Mouse (Mus musculus): ENCODE data around the gene Prm3.

Gene Prm3

DNA sequence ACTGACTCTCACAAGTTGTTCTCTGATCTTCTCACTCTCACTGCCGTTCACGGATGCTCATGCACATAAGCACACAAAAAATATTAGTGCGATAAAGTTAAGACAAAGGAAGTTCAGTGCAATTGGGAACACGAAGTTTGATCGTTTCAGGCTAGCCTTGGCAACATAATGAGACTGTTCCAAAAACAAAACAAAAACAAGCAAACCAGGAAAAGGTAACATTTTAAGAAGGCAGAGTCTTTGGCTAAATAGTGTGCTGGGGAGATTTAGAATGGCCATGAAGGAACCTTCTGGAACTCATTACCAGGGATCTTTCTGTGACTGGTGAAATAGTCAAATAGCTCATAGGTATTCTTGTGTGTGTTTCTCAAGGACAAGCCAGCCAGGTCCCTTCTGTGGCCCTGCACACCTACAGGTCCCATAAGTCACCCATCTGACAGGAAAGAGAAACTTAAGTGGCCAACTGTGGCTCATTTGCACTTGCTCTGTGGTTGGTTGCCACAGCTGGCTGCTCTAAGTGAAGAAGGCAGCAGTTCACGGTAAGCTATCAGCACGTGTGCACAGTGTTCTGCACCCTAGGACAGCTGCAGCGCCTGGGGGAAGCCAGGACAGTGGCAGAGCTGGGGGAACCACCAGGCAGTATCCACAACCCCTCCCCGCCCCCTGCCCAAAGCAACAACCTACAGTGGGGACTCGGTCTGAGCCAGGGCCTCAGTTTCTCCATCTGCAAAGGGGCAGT, 15.2 kb upstream of the Prm3 start, which contains the start of gene Prm1:
TSS of gene Prm1 (minus strand) at position 51 of the 739 bp plus-strand sequence.
- in situ Hi-C loops (cut with MboI, MseI) = loop anchor here (5.0 to 25.0 kb wide), 2 partner anchors 379 to 519 kb away; no protein-coding TSS in a partner anchor

DNA sequence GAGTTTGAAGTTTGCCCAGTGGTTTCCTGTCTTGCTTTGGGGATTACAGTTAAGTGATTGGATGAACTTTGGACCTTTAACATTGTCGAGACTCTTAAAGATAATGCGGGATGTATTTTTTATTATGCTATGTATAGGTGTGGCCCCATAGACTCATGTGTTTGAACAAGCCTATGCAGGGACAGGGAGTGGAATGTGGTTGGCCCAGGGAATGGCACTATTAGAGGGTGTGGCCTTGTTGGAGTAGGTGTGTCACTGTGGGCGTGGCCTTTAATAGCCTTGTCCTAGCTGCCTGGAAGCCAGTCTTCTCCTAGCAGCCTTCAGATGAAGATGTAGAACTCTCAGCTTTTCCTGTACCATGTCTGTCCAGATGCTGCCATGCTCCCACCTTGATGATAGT, 11.7 kb upstream of the Prm3 start:
- in situ Hi-C loops (cut with MboI, MseI) = loop anchor here in 1 of 2 experiments (25.0 kb wide), 1 partner anchor 515 kb away; no protein-coding TSS in a partner anchor

DNA sequence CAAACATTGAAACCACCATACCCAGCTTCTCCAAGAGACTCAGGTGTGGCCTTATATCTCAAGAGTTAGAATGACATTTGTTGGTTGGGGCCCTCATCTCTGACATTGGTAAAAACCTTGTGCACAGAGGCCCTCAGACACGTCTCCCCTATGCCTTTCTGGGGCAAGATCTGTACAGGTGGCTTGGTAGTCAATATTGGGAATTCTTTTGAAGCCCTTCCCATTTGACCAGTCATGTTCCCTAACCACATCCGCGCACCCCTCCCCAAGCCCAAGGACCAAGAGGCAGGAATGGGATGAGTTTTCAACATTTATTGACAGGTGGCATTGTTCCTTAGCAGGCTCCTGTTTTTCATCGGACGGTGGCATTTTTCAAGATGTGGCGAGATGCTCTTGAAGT, 5.3 kb upstream of the Prm3 start, which contains the start of gene Prm2:
TSS of gene Prm2 (minus strand) at position 101 of the 400 bp plus-strand sequence.
- in situ Hi-C loops (cut with MboI, MseI) = no loop called here

DNA sequence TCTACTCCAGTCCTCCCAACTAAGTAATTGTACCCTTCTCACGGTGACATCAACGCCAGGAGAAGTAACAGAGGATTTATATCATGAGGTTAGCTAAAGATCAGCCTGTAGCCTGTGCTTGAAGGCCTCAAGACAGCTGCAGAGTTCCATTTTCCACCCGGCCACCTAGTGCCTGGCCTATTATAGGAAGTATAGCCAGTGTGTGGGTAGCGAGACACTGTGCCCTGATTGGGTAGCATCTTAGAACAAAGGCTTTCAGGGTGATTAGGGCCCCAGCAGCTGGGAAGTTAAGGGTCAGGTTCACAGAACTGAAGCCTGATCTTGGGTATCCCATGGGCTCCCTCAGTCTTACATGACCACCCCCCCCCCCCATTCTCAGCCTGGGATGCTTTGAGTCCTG, 1.8 kb downstream of the Prm3 start:
- in situ Hi-C loops (cut with MboI, MseI) = loop anchor here in 1 of 2 experiments (5.0 kb wide), 2 partner anchors 58 to 217 kb away; no protein-coding TSS in a partner anchor

DNA sequence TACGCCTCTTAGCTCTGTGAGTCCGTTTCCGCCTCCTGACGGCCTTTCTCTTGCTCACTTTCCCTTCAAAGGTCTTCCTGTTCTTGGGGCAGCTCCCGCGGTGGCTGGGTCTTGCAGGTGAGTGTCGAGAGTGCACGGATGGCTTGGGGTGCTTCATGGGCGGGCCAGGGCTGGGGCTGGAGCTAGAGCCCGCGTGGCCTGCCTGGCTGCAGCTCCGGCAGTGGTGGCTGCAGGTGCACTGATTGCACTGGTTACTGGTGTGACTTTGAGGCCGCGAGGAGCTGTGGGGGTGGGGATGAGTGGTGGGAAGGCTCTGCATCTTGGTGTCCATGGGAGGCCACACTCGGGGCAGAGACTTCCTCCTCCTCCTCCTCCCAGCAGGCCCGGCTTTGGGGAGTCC, 2.4 kb downstream of the Prm3 start, which contains the start of gene Tnp2:
TSS of gene Tnp2 (minus strand) at position 390 of the 400 bp plus-strand sequence.
- in situ Hi-C loops (cut with MboI, MseI) = loop anchor here in 1 of 2 experiments (5.0 kb wide), 2 partner anchors 59 to 216 kb away; no protein-coding TSS in a partner anchor

DNA sequence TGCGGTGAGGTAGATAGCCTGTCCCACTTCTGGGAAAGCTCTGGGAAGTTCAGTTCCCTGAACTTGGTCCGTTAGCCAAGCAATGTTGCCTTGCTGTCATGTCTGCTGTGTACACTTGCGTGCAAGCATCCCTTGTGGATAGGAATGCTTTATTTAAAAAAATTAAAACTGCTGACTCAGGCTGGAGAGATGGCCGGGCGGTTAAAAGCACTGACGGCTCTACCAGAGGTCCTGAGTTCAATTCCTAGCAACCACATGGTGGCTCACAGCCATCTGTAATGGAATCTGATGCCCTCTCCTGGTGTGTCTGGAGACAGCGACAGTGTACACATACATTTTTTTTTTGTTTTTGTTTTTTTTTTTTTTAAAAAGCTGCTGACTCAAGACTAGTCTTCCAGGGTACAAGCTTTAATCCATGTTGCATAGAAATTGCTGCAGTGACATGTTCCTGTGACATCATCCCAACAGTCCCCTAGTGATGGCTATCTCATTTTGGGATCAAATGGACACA, 3.1 kb downstream of the Prm3 start:
- in situ Hi-C loops (cut with MboI, MseI) = loop anchor here in 1 of 2 experiments (5.0 kb wide), 2 partner anchors 60 to 215 kb away; no protein-coding TSS in a partner anchor

DNA sequence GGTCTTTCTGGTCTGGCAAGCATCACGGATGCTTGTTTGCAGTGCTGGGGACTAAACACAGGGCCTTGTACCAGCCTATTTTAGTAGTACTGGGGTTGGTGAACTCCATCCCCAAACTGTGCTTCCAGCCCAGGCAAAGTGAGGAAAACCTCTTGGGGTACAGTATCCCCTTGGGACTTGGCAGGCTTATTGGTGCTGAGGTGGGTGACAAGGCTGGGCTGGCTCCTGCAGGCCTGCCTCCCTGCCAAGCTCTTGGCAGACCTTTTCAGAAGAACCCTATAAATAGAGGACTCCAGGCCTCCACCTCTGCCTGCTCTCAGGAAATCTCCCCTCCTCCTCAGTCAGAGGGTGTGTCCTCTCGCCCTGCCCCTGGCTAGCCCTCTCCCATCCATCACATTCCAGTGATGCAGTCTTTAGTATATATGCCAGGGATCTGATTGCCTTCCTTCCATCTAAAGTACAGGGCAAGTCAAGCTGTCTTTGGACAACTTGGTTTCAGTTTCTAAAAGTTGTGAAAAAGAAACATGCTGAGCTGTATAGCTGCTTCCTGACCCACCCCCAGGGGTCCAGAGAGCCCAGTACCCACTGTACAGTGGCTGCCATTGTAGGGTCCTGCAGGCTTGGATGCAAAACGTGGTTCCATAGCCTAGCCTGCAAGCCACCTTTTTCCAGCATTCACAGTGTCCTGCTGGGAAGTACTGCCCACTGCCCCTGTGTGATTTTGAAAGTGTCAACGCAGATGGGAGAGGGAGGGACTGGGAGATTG, 3.7 kb downstream of the Prm3 start:
- in situ Hi-C loops (cut with MboI, MseI) = loop anchor here in 1 of 2 experiments (5.0 kb wide), 2 partner anchors 60 to 215 kb away; no protein-coding TSS in a partner anchor

DNA sequence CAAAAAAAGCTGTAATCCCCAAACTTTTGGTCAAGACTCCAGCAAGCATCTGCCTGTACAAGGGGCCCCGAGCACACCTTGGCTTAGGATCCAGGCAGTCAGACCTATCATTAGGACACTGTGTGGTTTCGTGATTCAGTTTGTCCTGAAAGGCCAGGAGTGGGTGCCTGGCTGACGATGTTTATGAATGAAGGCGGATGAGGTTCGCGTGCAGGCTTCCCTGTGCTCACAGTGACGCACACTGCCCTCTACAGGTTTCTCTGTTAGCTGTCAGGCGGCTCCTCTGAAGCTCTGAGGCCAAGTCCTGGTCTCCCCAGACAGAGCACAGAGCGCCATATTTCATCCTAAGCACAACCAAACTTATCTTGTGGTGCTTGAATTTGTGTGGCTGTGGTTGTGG, 4.4 kb downstream of the Prm3 start:
- in situ Hi-C loops (cut with MboI, MseI) = loop anchor here in 1 of 2 experiments (5.0 kb wide), 2 partner anchors 61 to 214 kb away; no protein-coding TSS in a partner anchor

DNA sequence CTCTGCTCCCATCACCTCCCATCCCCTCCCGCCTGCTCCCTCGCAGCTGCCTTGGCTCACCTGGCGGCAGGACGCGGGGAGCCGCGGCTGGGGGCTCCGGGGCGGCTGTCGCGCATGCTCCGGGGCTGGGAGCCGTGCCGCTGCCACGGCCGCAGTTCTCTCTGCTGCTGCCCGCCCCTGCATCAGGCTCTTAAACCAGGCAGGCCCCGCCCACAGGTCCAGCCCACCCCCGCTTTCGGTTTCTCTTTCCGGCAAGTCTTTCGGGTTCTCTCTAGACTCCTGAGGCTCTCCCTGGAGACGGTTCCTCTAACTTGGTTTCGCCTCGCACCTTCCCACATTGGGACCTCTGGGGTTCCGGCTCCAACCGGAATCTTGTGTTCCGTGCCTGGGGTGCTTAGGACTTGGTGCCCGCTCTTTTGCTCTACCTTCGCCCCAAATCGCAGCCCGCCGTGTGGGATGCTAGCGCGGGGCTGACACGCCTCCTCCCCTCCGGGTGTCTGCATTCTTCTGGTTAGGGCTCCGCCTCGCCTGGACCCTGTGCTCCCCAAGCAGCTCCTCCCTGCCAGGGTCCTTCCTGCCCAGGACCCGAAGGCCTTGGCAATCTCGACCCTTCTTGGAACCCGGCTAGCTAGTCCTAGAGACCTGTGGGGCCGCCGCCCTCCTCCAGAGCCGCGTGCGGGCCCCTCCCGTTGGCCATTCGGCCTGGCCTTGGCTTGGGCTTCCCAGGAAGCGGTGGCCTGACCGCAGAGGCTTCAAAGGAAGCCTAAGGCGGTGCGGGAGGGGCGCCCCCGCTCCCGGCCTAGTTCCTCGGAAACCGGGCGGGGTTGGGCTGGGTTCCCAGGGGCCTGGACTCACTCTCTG, 5.1 kb downstream of the Prm3 start, which contains the start of gene Socs1:
TSS of gene Socs1 (minus strand) at position 166 of the 861 bp plus-strand sequence.
- in situ Hi-C loops (cut with MboI, MseI) = loop anchor here in 1 of 2 experiments (5.0 kb wide), 2 partner anchors 62 to 213 kb away; no protein-coding TSS in a partner anchor

DNA sequence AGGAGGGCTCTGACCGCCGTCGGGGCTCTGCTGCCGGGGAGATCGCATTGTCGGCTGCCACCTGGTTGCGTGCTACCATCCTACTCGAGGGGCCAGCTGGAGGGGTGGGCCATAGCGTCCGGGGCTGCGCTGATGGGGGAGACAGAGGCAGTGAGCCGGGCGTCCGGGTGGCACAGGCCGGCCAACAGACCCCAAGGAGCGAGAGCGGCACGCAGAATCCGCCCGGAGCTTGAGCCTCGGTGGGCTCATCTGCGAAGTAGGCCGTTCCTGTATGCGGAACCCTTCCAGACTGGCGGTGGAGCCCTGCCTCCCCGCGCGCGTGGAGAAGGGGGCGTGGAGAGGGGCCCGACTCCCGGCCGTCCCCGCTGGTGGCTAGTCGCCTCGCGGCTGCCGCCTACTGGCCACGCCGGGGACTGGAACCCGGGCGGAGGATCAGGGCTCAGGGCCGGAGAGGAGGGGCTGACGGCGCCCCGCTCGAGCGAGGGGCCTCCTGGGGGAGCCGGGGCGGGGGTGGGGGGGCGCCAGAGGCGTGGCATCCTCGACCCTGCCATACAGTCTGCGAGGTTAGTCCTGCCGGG, 5.8 kb downstream of the Prm3 start:
- in situ Hi-C loops (cut with MboI, MseI) = loop anchor here in 1 of 2 experiments (5.0 kb wide), 4 partner anchors 38 to 213 kb away; no protein-coding TSS in a partner anchor

DNA sequence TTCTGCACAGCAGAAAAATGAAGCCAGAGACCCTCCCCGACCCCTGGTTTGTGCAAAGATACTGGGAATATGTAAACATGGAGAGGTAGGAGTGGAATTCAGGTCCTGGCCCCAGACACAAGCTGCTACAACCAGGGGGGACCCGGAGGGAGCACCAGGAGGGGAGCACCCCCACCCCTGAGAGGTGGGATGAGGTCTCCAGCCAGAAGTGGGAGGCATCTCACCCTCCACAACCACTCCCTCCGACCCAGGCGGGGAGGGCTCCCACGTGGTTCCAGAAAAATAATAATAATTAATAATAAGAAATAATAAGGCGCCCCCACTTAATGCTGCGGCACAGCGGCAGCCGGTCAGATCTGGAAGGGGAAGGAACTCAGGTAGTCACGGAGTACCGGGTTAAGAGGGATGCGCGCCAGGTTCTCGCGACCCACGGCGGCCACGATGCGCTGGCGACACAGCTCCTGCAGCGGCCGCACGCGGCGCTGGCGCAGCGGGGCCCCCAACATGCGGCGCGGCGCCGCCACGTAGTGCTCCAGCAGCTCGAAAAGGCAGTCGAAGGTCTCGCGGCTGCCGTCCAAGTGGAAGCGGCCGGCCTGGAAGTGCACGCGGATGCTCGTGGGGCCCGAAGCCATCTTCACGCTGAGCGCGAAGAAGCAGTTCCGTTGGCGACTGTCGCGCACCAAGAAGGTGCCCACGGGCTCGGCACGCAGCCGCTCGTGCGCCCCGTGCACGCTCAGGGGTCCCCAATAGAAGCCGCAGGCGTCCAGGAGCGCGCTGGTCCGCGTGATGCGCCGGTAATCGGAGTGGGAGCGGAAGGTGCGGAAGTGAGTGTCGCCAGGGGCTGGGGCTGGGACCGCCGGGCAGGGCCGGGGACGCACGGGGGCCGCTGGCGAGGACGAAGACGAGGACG, 6.6 kb downstream of the Prm3 start:
- in situ Hi-C loops (cut with MboI, MseI) = loop anchor here in 1 of 2 experiments (5.0 kb wide), 2 partner anchors 37 to 117 kb away; no protein-coding TSS in a partner anchor

DNA sequence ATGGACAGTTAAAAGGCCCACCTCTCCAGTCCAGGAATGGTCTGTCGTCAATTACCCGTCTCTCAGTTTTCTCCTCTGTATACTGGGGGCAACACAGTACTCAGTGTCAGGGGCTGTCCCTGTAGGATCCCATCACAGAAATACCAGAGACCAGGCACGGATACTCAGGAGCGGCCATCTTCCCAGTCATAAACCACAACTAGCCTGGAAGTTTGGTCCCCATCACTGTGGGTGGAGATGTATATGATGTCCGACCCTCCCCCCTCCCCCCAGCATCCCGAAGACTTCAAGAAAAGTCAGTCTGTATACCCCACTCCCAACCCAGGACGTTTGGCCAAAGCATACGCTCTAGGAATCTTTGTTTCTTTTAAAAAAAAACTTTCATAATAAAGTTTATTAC, 7.3 kb downstream of the Prm3 start:
- in situ Hi-C loops (cut with MboI, MseI) = loop anchor here in 1 of 2 experiments (5.0 kb wide), 2 partner anchors 36 to 116 kb away; no protein-coding TSS in a partner anchor

DNA sequence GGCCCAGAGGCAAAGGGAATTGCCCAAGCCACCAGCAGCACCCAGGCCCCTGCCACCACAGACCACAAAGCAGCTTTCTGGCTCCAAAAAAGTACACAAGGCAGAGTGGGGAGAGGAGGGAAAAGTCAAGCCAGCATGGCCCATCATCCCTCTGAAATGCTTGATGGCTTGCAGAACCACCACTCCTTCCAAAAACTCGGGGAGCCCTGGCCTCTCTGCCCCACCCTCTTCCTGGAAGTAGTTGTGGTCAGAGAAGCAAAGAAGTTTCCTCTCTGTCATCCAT, 7.6 kb downstream of the Prm3 start:
- in situ Hi-C loops (cut with MboI, MseI) = loop anchor here in 1 of 2 experiments (5.0 kb wide), 2 partner anchors 36 to 116 kb away; no protein-coding TSS in a partner anchor

DNA sequence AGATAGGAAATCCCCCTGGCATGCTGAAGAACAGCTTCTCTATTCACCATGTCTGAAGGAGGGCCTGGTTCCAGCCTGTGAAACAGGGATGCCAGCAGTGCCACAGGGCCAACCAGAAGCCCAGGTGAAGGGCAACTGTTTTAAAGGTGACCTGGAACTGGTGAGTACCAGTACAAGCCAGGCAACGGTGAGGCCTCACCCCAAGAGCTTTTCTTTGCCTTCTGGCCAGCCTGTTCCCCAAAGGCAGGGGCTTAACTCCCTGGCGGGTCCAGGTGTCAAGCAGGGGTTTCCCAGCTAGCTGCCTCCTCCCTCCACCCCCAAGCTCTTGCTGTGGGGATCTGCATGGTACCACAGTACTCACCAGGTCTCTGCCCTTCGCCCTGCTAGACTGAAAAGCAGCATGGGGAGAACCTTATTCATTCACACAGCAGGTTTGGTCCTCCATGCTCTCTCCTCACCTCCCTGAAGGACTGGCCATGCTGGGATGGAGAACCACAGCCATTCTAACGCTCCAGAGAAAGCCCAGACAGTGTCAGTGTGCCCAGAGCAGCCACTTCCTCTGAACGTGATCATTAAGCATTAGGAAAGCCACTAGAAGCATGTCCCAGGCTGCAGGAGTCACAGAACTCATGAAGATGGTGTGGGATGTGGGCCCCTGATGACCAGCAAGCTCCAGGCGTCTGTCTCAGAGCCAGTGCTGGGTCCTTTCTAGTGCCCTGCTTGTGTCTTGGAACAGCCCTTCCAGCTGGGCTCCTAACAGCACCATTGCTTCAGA, 8.2 kb downstream of the Prm3 start:
- in situ Hi-C loops (cut with MboI, MseI) = loop anchor here in 1 of 2 experiments (5.0 kb wide), 2 partner anchors 35 to 115 kb away; no protein-coding TSS in a partner anchor

DNA sequence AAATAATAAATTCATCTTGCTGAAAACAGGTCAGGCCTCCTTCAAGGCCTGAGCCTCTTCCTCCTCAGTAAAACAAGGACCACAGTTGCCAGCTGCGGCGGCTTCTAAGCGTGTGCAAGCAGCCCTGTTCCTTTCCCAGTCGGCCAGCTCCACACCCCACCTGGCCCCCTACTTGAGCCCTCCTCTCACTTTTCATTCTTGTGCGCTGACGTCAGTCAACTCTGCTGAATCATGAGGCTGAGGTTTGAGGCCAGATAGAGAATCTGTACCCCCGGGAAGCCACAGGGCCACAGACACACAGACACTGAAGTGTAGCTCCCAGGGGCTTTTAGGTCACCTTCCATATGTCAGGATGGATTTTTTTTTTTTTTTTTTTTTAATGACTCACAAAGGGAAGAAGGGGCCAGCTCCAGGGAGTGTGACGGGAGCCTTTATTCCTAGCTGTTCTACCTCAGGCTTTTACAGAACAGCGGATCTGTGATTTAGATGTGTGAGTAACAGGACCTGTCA, 8.8 kb downstream of the Prm3 start:
- in situ Hi-C loops (cut with MboI, MseI) = loop anchor here in 1 of 2 experiments (5.0 kb wide), 2 partner anchors 35 to 115 kb away; no protein-coding TSS in a partner anchor

DNA sequence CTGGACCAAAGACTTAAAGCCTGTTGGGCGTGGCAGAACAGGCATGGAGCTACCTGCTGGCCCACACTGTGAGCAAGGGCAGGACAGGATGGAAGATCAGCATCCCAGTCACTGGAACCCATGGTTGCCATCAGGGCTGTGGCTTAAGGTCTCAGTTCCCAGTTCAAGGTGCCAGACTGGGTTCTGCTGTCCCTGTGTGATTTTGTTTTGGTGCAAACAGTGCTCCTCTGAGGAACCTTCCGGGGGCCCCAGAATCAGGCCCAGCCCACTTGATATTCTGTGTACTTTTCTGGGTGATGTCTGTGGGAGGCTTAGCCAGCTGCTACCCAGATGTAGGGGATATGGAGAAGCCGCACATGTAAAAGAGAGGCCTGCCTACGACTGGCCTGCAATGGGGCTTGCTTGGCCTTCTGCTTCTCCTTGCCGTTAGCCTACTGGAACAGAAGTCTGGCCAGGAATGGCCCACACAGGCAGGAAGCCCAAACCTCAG, 10.0 kb downstream of the Prm3 start:
- in situ Hi-C loops (cut with MboI, MseI) = loop anchor here in 1 of 2 experiments (5.0 kb wide), 2 partner anchors 33 to 113 kb away; no protein-coding TSS in a partner anchor

DNA sequence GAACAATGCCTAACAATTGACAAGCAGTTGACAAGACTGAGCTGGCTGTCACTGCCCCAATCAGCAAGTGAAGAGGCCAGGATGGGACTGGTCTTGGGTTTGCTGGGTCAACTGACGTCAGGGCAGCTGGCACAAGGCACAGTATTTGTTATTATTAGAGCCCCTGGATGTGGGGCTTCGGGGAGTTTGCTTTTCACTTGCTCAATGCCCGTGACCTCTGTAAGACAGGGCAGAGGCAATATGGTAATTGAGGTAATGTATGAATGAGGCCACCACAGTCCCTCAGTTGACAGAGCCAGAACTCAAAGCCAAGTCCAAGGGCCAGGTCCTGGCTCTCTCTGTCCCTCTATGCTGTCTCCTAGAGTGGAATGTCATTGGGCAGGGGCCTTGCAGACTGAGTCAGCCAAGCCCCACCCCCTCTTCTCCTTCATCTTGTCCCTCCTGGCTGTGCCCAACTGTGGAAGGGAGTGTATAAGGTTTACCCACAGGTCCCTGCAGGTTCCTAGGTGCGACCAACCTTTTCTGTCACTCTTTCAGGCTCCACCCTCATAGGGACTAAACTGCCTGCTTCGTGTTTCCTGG, 13.0 kb downstream of the Prm3 start:
- in situ Hi-C loops (cut with MboI, MseI) = no loop called here
